Mouse (Mus musculus) limb, embryonic 13.5 days (tissue): Measurements from ENCODE around the gene Ankrd22. TPM values are rescaled to one million over a fixed set of nuclear protein-coding genes. Genes with fewer than 3 reads are reported as not detected.

ENCODE experiments used
- ATAC-seq: fragments of 200-750 bp; cut with Nextera tagmentation; 2 replicates; pipeline ENCODE4 v1.8.0; 2017; ENCODE audit warnings: low read depth, moderate number of reproducible peaks, moderate TSS enrichment; ENCODE audit not compliant: low FRiP score
- H3K27ac ChIP-seq: fragments of 300-500 bp; sonication (generic); 2 replicates; pipeline ENCODE4 v1.5.1; 2015; ENCODE audit warnings: inconsistent platforms, mild to moderate bottlenecking, moderate library complexity
- H3K27me3 ChIP-seq: fragments of 300-500 bp; sonication (generic); 2 replicates; pipeline ENCODE4 v1.6.1; 2015; ENCODE audit warnings: mild to moderate bottlenecking, inconsistent platforms
- H3K36me3 ChIP-seq: fragments of 300-500 bp; sonication (generic); 2 replicates; pipeline ENCODE4 v1.6.1; 2015; ENCODE audit warnings: inconsistent platforms, mild to moderate bottlenecking, moderate library complexity
- H3K4me1 ChIP-seq: fragments of 300-500 bp; sonication (generic); 2 replicates; pipeline ENCODE4 v1.6.1; 2015; ENCODE audit warnings: inconsistent platforms
- H3K4me2 ChIP-seq: fragments of 300-500 bp; sonication (generic); replicated peaks from 2 replicates; pipeline ENCODE4 v1.6.1; 2015; ENCODE audit warnings: inconsistent platforms, mild to moderate bottlenecking, moderate library complexity
- H3K4me3 ChIP-seq: fragments of 300-500 bp; sonication (generic); 2 replicates; pipeline ENCODE4 v1.5.1; 2015; ENCODE audit warnings: moderate library complexity, mild to moderate bottlenecking, inconsistent platforms
- H3K9ac ChIP-seq: fragments of 300-500 bp; sonication (generic); 2 replicates; pipeline ENCODE4 v1.6.1; 2015; ENCODE audit warnings: mild to moderate bottlenecking, inconsistent platforms
- H3K9me3 ChIP-seq: fragments of 300-500 bp; sonication (generic); 2 replicates; pipeline ENCODE4 v1.6.1; 2016; ENCODE audit warnings: inconsistent platforms
- WGBS: fragments of 180-500 bp; shearing (Covaris S2); methylation state at CpG from one replicate; pipeline ENCODE4 v1.1.7; 2015; 5-methylcytosine and 5-hydroxymethylcytosine counted together
- polyA plus RNA-seq: library from polyadenylated mRNA; unstranded; fragments of >200 nt; fragmentation: Nextera tagmentation; extraction: Ambion mirVana; gene quantifications from 2 replicates; pipeline ENCODE4 v1.2.1, GENCODE M21; 2015

Gene Ankrd22
- polyA plus RNA-seq, 1 experiment from 2014 or later = 2.2 TPM

- Histone ChIP-seq H3K9ac (no peak overlapping the region), H3K9me3 (no peaks in the 10 kb centered on the region), H3K4me3 (no peak overlapping the region), H3K4me2 (no peak overlapping the region), H3K36me3 (no peaks in the 10 kb centered on the region), H3K27ac (no peak overlapping the region), H3K4me1 (peaks cover 19% of the 10 kb centered on the region), H3K27me3 (no peaks in the 10 kb centered on the region)
- ATAC-seq = no peak
- 94% methylated on average over 1 of the region's 1 CpGs for WGBS
Measured at GRCm38 (mm10) chr19:34198066-34198465, 32.2 kb upstream of the Ankrd22 start.

GRCm38 (mm10) chr19:34195031-34195430 is 29.2 kb upstream of the Ankrd22 start:
- Histone ChIP-seq H3K27ac (no peak overlapping the region), H3K4me1 (peaks cover 22% of the 10 kb centered on the region), H3K27me3 (peaks cover 4% of the 10 kb centered on the region; the same call in 1 of the 2 replicates), H3K4me2 (peak overlapping the region; percentile 80; the same call in 1 of the 2 replicates), H3K4me3 (no peak overlapping the region), H3K9ac (no peak overlapping the region), H3K9me3 (no peaks in the 10 kb centered on the region), H3K36me3 (no peaks in the 10 kb centered on the region)
- ATAC-seq = peak; percentile 55
- 20% methylated on average over 2 of the region's 2 CpGs for WGBS

GRCm38 (mm10) chr19:34194132-34194745 is 28.4 kb upstream of the Ankrd22 start:
- Histone ChIP-seq H3K4me2 (peak overlapping the region; percentile 80), H3K27me3 (peaks cover 4% of the 10 kb centered on the region; the same call in 1 of the 2 replicates), H3K4me3 (peak overlapping the region; percentile 77), H3K9me3 (no peaks in the 10 kb centered on the region), H3K27ac (peak overlapping the region; percentile 63; the same call in 1 of the 2 replicates), H3K4me1 (peaks cover 22% of the 10 kb centered on the region), H3K36me3 (no peaks in the 10 kb centered on the region), H3K9ac (no peak overlapping the region)
- no peak for ATAC-seq
- 65% methylated on average over 6 of the region's 6 CpGs for WGBS

GRCm38 (mm10) chr19:34193683-34194082 is 27.8 kb upstream of the Ankrd22 start:
- no peak for ATAC-seq

GRCm38 (mm10) chr19:34193149-34193548 is 27.3 kb upstream of the Ankrd22 start:
- no peak overlapping the region for H3K9ac ChIP-seq

More at GRCm38 (mm10) chr19:34193683-34194082, 27.8 kb upstream of the Ankrd22 start:
- WGBS = 31% methylated on average over 9 of the region's 9 CpGs
- peak overlapping the region; percentile 77 for H3K4me3 ChIP-seq
- peaks cover 22% of the 10 kb centered on the region for H3K4me1 ChIP-seq
- H3K27ac ChIP-seq = no peak overlapping the region; the same call in 1 of the 2 replicates
- H3K9ac ChIP-seq = no peak overlapping the region
- no peaks in the 10 kb centered on the region for H3K9me3 ChIP-seq
- peak overlapping the region; percentile 80 for H3K4me2 ChIP-seq
- H3K36me3 ChIP-seq = no peaks in the 10 kb centered on the region
- peaks cover 4% of the 10 kb centered on the region; the same call in 1 of the 2 replicates for H3K27me3 ChIP-seq

GRCm38 (mm10) chr19:34192008-34192963 is 26.4 kb upstream of the Ankrd22 start, which contains the start of gene Stambpl1:
Stambpl1 (plus strand) TSS chr19:34192229.
- Histone ChIP-seq H3K27ac (peak within 1 kb of the TSS; percentile 52; the same call in 1 of the 2 replicates), H3K4me1 (peaks cover 16% of the 10 kb centered on the region)
- WGBS = under 1% methylated on average over 62 of the region's 62 CpGs

More at GRCm38 (mm10) chr19:34193149-34193548, 27.3 kb upstream of the Ankrd22 start:
- H3K9me3 ChIP-seq = no peaks in the 10 kb centered on the region
- H3K27me3 ChIP-seq = peaks cover 4% of the 10 kb centered on the region; the same call in 1 of the 2 replicates
- ATAC-seq = no peak
- H3K27ac ChIP-seq = no peak overlapping the region
- peaks cover 21% of the 10 kb centered on the region for H3K4me1 ChIP-seq
- peak overlapping the region; percentile 80 for H3K4me2 ChIP-seq
- under 1% methylated on average over 9 of the region's 9 CpGs for WGBS
- H3K4me3 ChIP-seq = peak overlapping the region; percentile 77
- no peaks in the 10 kb centered on the region for H3K36me3 ChIP-seq

GRCm38 (mm10) chr19:34191645-34192007 is 25.8 kb upstream of the Ankrd22 start:
- H3K9ac ChIP-seq = no peak overlapping the region
- H3K36me3 ChIP-seq = no peaks in the 10 kb centered on the region
- peak overlapping the region; percentile 80 for H3K4me2 ChIP-seq
- H3K27ac ChIP-seq = peak overlapping the region; percentile 28; the same call in 1 of the 2 replicates
- no peaks in the 10 kb centered on the region for H3K9me3 ChIP-seq
- H3K27me3 ChIP-seq = peaks cover 4% of the 10 kb centered on the region; the same call in 1 of the 2 replicates
- H3K4me1 ChIP-seq = peaks cover 16% of the 10 kb centered on the region
- H3K4me3 ChIP-seq = peak overlapping the region; percentile 77
- ATAC-seq = peak; percentile 6
- WGBS = 21% methylated on average over 10 of the region's 10 CpGs

More at GRCm38 (mm10) chr19:34192008-34192963, 26.4 kb upstream of the Ankrd22 start, which contains the start of gene Stambpl1:
- Histone ChIP-seq H3K9me3 (no peaks in the 10 kb centered on the region), H3K27me3 (peaks cover 4% of the 10 kb centered on the region; the same call in 1 of the 2 replicates), H3K4me3 (peak within 1 kb of the TSS; percentile 77), H3K9ac (peak within 1 kb of the TSS; percentile 74), H3K4me2 (peak within 1 kb of the TSS; percentile 80), H3K36me3 (no peaks in the 10 kb centered on the region)
- ATAC-seq = peak; percentile 74

- H3K27ac ChIP-seq = no peak overlapping the region
- no peak for ATAC-seq
- no peak overlapping the region for H3K4me3 ChIP-seq
- no peaks in the 10 kb centered on the region for H3K9me3 ChIP-seq
- WGBS = 88% methylated on average over 4 of the region's 4 CpGs
- no peak overlapping the region for H3K9ac ChIP-seq
- peaks cover 4% of the 10 kb centered on the region; the same call in 1 of the 2 replicates for H3K27me3 ChIP-seq
- no peaks in the 10 kb centered on the region for H3K36me3 ChIP-seq
- H3K4me1 ChIP-seq = peaks cover 1% of the 10 kb centered on the region; the same call in 1 of the 2 replicates
- no peak overlapping the region for H3K4me2 ChIP-seq
Measured at GRCm38 (mm10) chr19:34186845-34187244, 21.0 kb upstream of the Ankrd22 start.

- no peaks in the 10 kb centered on the region for H3K27me3 ChIP-seq
- no peak for ATAC-seq
- 66% methylated on average over 5 of the region's 5 CpGs for WGBS
- H3K4me2 ChIP-seq = no peak overlapping the region
- no peaks in the 10 kb centered on the region for H3K4me1 ChIP-seq
- H3K4me3 ChIP-seq = no peak overlapping the region
- no peaks in the 10 kb centered on the region for H3K36me3 ChIP-seq
- H3K27ac ChIP-seq = no peak overlapping the region
- H3K9me3 ChIP-seq = no peaks in the 10 kb centered on the region
- no peak overlapping the region for H3K9ac ChIP-seq
Measured at GRCm38 (mm10) chr19:34182490-34182889, 16.6 kb upstream of the Ankrd22 start.

- WGBS = 77% methylated on average over 3 of the region's 3 CpGs
- ATAC-seq = no peak
- no peaks in the 10 kb centered on the region; the same call in 1 of the 2 replicates for H3K4me1 ChIP-seq
- no peak overlapping the region for H3K27ac ChIP-seq
- H3K4me2 ChIP-seq = no peak overlapping the region
- H3K27me3 ChIP-seq = no peaks in the 10 kb centered on the region
- H3K4me3 ChIP-seq = no peak overlapping the region
- H3K36me3 ChIP-seq = no peaks in the 10 kb centered on the region
- H3K9ac ChIP-seq = no peak overlapping the region
- H3K9me3 ChIP-seq = no peaks in the 10 kb centered on the region
Measured at GRCm38 (mm10) chr19:34181234-34181633, 15.4 kb upstream of the Ankrd22 start.

GRCm38 (mm10) chr19:34180316-34180715 is 14.5 kb upstream of the Ankrd22 start:
- Histone ChIP-seq H3K36me3 (no peaks in the 10 kb centered on the region), H3K9ac (no peak overlapping the region), H3K27ac (no peak overlapping the region), H3K27me3 (no peaks in the 10 kb centered on the region), H3K9me3 (no peaks in the 10 kb centered on the region), H3K4me2 (no peak overlapping the region), H3K4me3 (no peak overlapping the region), H3K4me1 (no peaks in the 10 kb centered on the region; the same call in none of the 2 replicates)
- no peak for ATAC-seq
- WGBS = 83% methylated on average over 2 of the region's 2 CpGs

- Histone ChIP-seq H3K4me2 (no peak overlapping the region), H3K27me3 (no peaks in the 10 kb centered on the region), H3K9ac (no peak overlapping the region), H3K4me3 (no peak overlapping the region), H3K4me1 (peaks cover 2% of the 10 kb centered on the region), H3K36me3 (no peaks in the 10 kb centered on the region), H3K9me3 (no peaks in the 10 kb centered on the region), H3K27ac (no peak overlapping the region)
- WGBS = 87% methylated on average over 4 of the region's 4 CpGs
- no peak for ATAC-seq
Measured at GRCm38 (mm10) chr19:34179136-34179535, 13.3 kb upstream of the Ankrd22 start.
